Comparison of ENCODE assay signal across 15 mouse cellular contexts in genomic region chr5:131074295-131074694, GRCm38 (mm10).
"Had no signal": no experiment of that assay in that cellular context is flagged by ENCODE, and none has a peak within 500 bp of the region (broad histone marks: within the 10 kb centered on the region; RNA-seq: fewer than 3 reads in every experiment).

No protein-coding gene starts in this region.

- H3K9ac ChIP-seq: neural tube, embryonic 13.5 days; neural tube, embryonic 15.5 days; stomach, embryonic 15.5 days had no signal

- H3K27ac ChIP-seq: neural tube, embryonic 13.5 days; neural tube, embryonic 15.5 days; stomach, embryonic 15.5 days; stomach, postnatal 0 days had no signal

- H3K4me1 ChIP-seq: neural tube, embryonic 13.5 days; neural tube, embryonic 15.5 days; stomach, embryonic 15.5 days had no signal

- DNase-seq: retina, postnatal 1 day; right cerebral cortex, adult 18-20 months; right cerebral cortex, postnatal 14 days; right cerebral cortex, postnatal 25 days; right cerebral cortex, postnatal 4 days; spleen, adult 18-20 months; thymus, adult 18-20 months; thymus, postnatal 14 days; thymus, postnatal 25 days; thymus, postnatal 36 days; thymus, postnatal 4 days had no signal

- H3K9me3 ChIP-seq: neural tube, embryonic 13.5 days; neural tube, embryonic 15.5 days; stomach, embryonic 15.5 days had no signal

- H3K36me3 ChIP-seq: neural tube, embryonic 13.5 days; neural tube, embryonic 15.5 days; stomach, embryonic 15.5 days had no signal

- H3K4me3 ChIP-seq: neural tube, embryonic 13.5 days; neural tube, embryonic 15.5 days; stomach, embryonic 15.5 days had no signal

- H3K27me3 ChIP-seq: neural tube, embryonic 13.5 days; neural tube, embryonic 15.5 days; stomach, embryonic 15.5 days had no signal

- H3K4me2 ChIP-seq: neural tube, embryonic 13.5 days; neural tube, embryonic 15.5 days; stomach, embryonic 15.5 days had no signal
